Mouse (Mus musculus) forebrain, embryonic 11.5 days (tissue): ENCODE data around the gene Tppp3. TPM values are rescaled to one million over a fixed set of nuclear protein-coding genes. Genes with fewer than 3 reads are reported as not detected.

Source experiments
- ATAC-seq: fragments of 200-750 bp; cut with Nextera tagmentation; replicated peaks from 2 replicates; pipeline ENCODE4 v1.8.0; 2017; ENCODE audit warnings: moderate TSS enrichment; ENCODE audit not compliant: low FRiP score
- DNase-seq: peaks from one replicate; pipeline ENCODE4 v3.0.0-alpha.2; 2017; ENCODE audit warnings: low spot score
- H3K27ac ChIP-seq: fragments of 300-500 bp; sonication (generic); 2 replicates; pipeline ENCODE4 v1.5.1; 2014; ENCODE audit warnings: low read depth, low read length
- H3K27me3 ChIP-seq: fragments of 300-500 bp; sonication (generic); 2 replicates; pipeline ENCODE4 v1.6.1; 2014; ENCODE audit warnings: mild to moderate bottlenecking, low read length, mixed read lengths; ENCODE audit not compliant: control insufficient read depth, insufficient read depth
- H3K36me3 ChIP-seq: fragments of 300-500 bp; sonication (generic); 2 replicates; pipeline ENCODE4 v1.6.1; 2014; ENCODE audit warnings: mild to moderate bottlenecking, low read length, moderate library complexity, mixed read lengths; ENCODE audit not compliant: control insufficient read depth, insufficient read depth
- H3K4me1 ChIP-seq: fragments of 300-500 bp; sonication (generic); replicated peaks from 2 replicates; pipeline ENCODE4 v1.6.1; 2014; ENCODE audit warnings: low read length, mixed read lengths; ENCODE audit not compliant: control insufficient read depth, insufficient read depth
- H3K4me2 ChIP-seq: fragments of 300-500 bp; sonication (generic); 2 replicates; pipeline ENCODE4 v1.6.1; 2014; ENCODE audit warnings: low read depth, mild to moderate bottlenecking, low read length, moderate library complexity, mixed read lengths; ENCODE audit not compliant: severe bottlenecking
- H3K4me3 ChIP-seq: fragments of 300-500 bp; sonication (generic); 2 replicates; pipeline ENCODE4 v1.5.1; 2014; ENCODE audit warnings: low read depth, low read length
- H3K9ac ChIP-seq: fragments of 300-500 bp; sonication (generic); 2 replicates; pipeline ENCODE4 v1.6.1; 2014; ENCODE audit warnings: low read length
- H3K9me3 ChIP-seq: fragments of 300-500 bp; sonication (generic); 2 replicates; pipeline ENCODE4 v1.6.1; 2016; ENCODE audit warnings: low read length, mixed read lengths; ENCODE audit not compliant: control insufficient read depth
- WGBS: fragments of 180-500 bp; shearing (Covaris S2); extraction: QIAGEN DNeasy Blood & Tissue Kit; methylation state at CpG from one replicate; pipeline ENCODE4 v1.1.7; 2014; 5-methylcytosine and 5-hydroxymethylcytosine counted together
- polyA plus RNA-seq: library from polyadenylated mRNA; unstranded; fragments of >200 nt; fragmentation: Nextera tagmentation; extraction: Ambion mirVana; gene quantifications from 2 replicates; pipeline ENCODE4 v1.2.1, GENCODE M21; 2014

The Tppp3 gene
- polyA plus RNA-seq, 1 experiment from 2014 or later, result 37.7 TPM

DNA sequence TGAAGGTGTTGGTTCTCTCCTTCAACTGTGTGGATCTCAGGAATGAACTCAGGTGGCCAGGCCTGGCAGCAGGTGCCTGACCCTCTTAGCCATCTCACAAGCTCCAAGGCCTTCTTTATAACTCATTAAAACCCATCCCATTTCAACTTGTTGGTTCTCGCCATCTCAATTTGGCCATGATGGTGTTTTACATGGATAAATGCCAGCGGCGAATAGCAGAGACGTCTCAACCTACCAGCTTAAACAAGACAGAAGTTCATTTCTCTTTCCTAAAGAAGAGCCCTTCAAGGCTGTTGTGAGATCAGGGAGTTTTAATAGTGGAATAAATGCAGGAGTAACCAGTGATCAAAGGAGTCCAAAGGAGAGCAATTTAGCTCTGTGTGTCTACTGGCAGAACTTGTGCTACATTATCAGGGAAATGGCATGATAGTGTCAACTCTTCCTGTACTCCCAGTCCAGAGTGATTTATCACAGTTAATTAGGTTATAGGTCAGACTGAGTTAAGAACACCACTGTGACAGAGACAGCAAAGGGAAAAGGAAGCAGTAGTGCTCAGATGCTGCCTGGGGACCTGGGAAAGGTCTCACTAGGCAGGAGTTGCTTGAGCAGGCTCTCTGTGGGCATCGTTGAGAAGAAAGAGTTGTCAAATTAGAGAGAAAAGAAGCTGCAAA lies 34.1 kb downstream of the Tppp3 start:
- 92% methylated on average over 5 of the region's 5 CpGs for WGBS
- no peaks in the 10 kb centered on the region; the same call in 1 of the 2 replicates for H3K4me1 ChIP-seq
- no peaks in the 10 kb centered on the region for H3K27me3 ChIP-seq
- no peaks in the 10 kb centered on the region for H3K36me3 ChIP-seq
- H3K4me2 ChIP-seq, result no peak overlapping the region
- H3K27ac ChIP-seq, result no peak overlapping the region
- DNase-seq, result no peak
- ATAC-seq, result no peak
- no peaks in the 10 kb centered on the region for H3K9me3 ChIP-seq
- H3K4me3 ChIP-seq, result no peak overlapping the region
- no peak overlapping the region for H3K9ac ChIP-seq

GRCm38 (mm10) chr8:105436218-105436617 lies 35.1 kb downstream of the Tppp3 start:
- no peak for DNase-seq
- no peaks in the 10 kb centered on the region; the same call in 1 of the 2 replicates for H3K4me1 ChIP-seq
- WGBS, result 71% methylated on average over 5 of the region's 5 CpGs
- H3K4me3 ChIP-seq, result no peak overlapping the region
- ATAC-seq, result no peak
- no peaks in the 10 kb centered on the region for H3K27me3 ChIP-seq
- no peaks in the 10 kb centered on the region for H3K9me3 ChIP-seq
- H3K9ac ChIP-seq, result no peak overlapping the region
- H3K4me2 ChIP-seq, result no peak overlapping the region
- H3K27ac ChIP-seq, result no peak overlapping the region
- no peaks in the 10 kb centered on the region for H3K36me3 ChIP-seq

- WGBS, result 83% methylated on average over 5 of the region's 5 CpGs
- Histone ChIP-seq H3K4me2 (no peak overlapping the region), H3K9ac (no peak overlapping the region), H3K27me3 (no peaks in the 10 kb centered on the region), H3K9me3 (no peaks in the 10 kb centered on the region), H3K27ac (no peak overlapping the region), H3K36me3 (no peaks in the 10 kb centered on the region), H3K4me3 (no peak overlapping the region), H3K4me1 (no peaks in the 10 kb centered on the region; the same call in 1 of the 2 replicates)
- ATAC-seq, result no peak
- DNase-seq, result no peak
Observed at GRCm38 (mm10) chr8:105434136-105434535, 37.2 kb downstream of the Tppp3 start.

- no peak overlapping the region for H3K4me2 ChIP-seq
- DNase-seq (no peak), ATAC-seq (no peak)
- no peak overlapping the region for H3K9ac ChIP-seq
- no peaks in the 10 kb centered on the region; the same call in 1 of the 2 replicates for H3K4me1 ChIP-seq
- no peak overlapping the region for H3K4me3 ChIP-seq
- H3K9me3 ChIP-seq, result no peaks in the 10 kb centered on the region
- no peaks in the 10 kb centered on the region for H3K27me3 ChIP-seq
- H3K27ac ChIP-seq, result no peak overlapping the region
- WGBS, result 54% methylated on average over 5 of the region's 5 CpGs
- no peaks in the 10 kb centered on the region for H3K36me3 ChIP-seq
Observed at GRCm38 (mm10) chr8:105433511-105433910, 37.8 kb downstream of the Tppp3 start.

GRCm38 (mm10) chr8:105433021-105433420 lies 38.3 kb downstream of the Tppp3 start:
- Histone ChIP-seq H3K4me2 (no peak overlapping the region), H3K36me3 (no peaks in the 10 kb centered on the region), H3K9ac (no peak overlapping the region), H3K27me3 (no peaks in the 10 kb centered on the region), H3K27ac (no peak overlapping the region), H3K4me1 (no peaks in the 10 kb centered on the region; the same call in 1 of the 2 replicates), H3K9me3 (no peaks in the 10 kb centered on the region), H3K4me3 (no peak overlapping the region)
- DNase-seq, result no peak
- WGBS, result 65% methylated on average over 6 of the region's 6 CpGs
- no peak for ATAC-seq

DNA sequence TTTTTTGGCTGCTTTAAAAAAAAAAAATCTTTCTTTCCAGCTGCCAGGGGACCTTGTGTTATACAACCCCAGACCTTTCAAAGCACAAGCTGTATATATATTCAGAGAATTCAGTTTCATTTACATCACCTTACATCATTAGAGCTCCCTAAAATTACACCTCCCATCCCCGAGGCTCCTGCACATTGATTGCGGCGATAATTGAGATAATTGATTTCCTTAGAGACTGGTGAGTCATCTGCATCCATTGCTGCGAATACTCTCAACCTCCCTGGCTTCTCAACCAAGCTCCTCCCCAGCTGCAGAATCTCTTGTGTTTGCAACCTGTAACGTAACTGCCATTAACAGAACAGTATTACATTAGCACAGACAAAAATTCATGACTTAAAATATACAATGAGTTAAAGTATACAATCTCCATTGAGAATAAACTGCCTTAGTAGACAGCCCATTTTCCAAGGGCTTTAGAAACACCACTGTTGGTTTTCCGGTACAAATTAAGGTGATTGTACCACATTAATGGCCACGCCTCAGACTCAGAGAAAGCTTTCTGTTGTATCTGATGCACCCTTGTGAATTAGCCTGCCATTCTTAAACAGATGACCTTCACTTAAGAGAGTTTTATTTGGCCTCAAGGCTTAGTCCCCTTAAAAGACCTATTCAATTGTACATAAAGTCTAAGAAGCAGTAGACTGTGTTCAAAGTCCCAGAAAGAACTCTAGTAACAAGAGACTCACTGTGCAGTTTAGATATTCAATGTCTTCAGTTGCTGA lies 39.4 kb downstream of the Tppp3 start:
- ATAC-seq, result no peak
- Histone ChIP-seq H3K9me3 (no peaks in the 10 kb centered on the region), H3K4me3 (no peak overlapping the region), H3K27ac (no peak overlapping the region), H3K36me3 (no peaks in the 10 kb centered on the region), H3K9ac (no peak overlapping the region), H3K27me3 (no peaks in the 10 kb centered on the region), H3K4me2 (no peak overlapping the region), H3K4me1 (no peaks in the 10 kb centered on the region; the same call in 1 of the 2 replicates)
- WGBS, result 61% methylated on average over 7 of the region's 7 CpGs
- DNase-seq, result no peak

DNA sequence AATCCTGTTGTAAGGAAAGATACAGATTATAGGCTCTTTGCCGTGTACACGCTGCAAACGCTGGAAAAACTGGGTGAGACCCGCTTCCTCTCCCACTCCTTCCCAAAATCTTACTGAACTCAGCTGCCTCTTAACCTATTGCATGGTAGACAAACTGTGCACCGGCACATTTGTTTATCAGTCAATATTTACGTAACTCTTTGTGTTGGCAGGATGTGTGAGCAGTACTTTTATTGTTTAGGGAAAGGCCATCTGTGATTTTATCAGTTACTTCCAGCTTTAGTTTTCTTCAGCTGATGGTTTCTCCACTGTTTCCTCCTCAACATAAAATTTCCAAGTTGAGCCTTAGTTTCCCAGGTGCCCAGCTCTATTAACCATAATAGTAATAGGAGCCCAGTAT lies 44.4 kb downstream of the Tppp3 start:
- Histone ChIP-seq H3K4me2 (no peak overlapping the region), H3K27me3 (no peaks in the 10 kb centered on the region), H3K27ac (no peak overlapping the region), H3K36me3 (no peaks in the 10 kb centered on the region), H3K4me1 (no peaks in the 10 kb centered on the region), H3K9me3 (no peaks in the 10 kb centered on the region), H3K9ac (no peak overlapping the region), H3K4me3 (no peak overlapping the region)
- DNase-seq (no peak), ATAC-seq (no peak)
- 87% methylated on average over 6 of the region's 6 CpGs for WGBS

- Histone ChIP-seq H3K9ac (no peak overlapping the region), H3K4me2 (no peak overlapping the region), H3K27ac (no peak overlapping the region), H3K27me3 (no peaks in the 10 kb centered on the region), H3K4me1 (no peaks in the 10 kb centered on the region), H3K36me3 (no peaks in the 10 kb centered on the region), H3K4me3 (no peak overlapping the region), H3K9me3 (no peaks in the 10 kb centered on the region; the same call in 1 of the 2 replicates)
- no peak for ATAC-seq
- 70% methylated on average over 1 of the region's 1 CpGs for WGBS
- DNase-seq, result no peak
Observed at GRCm38 (mm10) chr8:105422006-105422405, 49.3 kb downstream of the Tppp3 start.
